Mouse (Mus musculus): ENCODE data around the gene Ankar.

The Ankar gene

GRCm38 (mm10) chr1:72711684-72712083 is 11.3 kb upstream of the Ankar start:
- no peak for DNase-seq (ENCODE audit: inconsistent ontology term)

DNA sequence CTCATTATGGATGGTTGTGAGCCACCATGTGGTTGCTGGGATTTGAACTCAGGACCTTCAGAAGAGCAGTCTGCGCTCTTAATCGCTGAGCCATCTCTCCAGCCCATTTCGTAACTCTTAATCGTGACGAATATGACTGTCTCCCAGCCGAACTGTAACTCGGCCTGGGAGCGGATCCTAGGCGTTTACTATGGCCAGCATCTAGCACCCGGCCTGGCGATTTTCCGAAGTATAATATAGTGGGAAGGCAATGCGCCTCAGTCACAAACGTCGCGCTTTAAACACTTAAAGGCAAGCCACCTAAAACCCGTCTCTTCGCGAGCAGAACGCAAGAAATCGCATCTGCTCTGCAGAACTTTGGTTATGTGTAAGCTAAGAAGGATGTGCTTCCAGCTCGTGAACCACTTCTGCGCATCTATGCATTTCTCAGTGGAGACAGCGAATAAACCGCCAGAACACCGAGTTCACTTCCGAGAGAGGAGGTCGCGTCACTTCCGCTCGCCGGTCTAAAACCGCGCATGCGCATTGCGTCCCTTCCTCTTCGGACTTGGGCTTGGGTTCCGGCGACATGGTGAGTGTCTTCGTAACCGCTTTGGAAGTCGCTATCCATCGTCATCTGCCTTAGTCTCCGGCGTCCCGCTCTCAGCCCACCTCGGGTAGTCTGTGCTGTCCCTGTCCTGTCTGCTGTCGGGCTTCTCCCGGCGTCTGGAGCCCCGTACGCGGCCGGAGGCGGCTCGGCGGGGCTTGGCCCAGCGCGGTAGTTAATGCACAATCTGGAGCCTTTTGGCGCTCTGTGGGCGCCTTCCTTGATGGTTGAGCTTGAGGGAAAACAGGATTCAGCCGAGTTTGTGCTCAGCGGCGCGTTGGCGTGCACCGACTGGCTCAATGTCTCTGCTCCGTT is 10.6 kb upstream of the Ankar start, which contains the start of gene Rpl37a:
Gene Rpl37a, plus strand, starts transcription at position 538 of the 901 bp plus-strand sequence.
- peak; percentile 91 for DNase-seq (ENCODE audit: inconsistent ontology term)

DNA sequence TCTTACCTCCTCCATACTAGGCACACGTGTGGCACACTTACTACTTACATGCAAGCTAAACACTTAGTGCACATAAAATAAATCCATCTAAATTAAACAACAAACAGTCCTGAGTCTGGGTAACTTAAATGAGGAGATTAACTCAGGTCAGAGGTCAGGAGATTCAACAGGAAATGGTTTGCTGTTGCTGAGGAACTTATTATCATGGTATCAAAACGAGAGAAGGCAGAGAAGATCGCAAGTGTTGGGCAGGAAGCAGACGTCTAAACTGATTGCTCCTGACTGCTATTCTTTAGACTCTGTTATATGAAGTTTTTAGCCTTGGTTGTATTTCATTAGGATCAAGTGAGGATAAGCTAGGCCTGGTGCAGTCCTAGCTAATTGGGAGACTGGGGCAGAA is 7.1 kb upstream of the Ankar start:
- DNase-seq (ENCODE audit: inconsistent ontology term): no peak

DNA sequence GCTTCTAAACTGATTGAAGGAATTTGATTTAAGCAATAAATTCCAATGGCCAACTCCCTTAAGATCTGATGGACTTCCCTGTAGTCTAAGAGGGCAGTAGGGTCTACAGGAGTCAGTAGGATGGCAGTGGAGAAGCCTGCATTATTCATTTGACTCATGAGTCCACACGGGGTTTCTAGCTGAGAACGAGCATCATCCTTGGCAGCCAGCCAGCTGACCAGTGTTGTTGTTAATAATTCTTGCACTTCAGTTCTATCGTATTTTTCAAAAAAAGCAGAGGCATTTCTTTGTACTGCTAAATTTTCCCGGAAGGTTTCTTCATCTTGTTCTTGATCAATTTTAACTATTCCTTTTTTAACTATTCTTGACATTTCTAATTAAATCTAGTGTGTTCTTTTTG is 1.7 kb downstream of the Ankar start:
- DNase-seq (ENCODE audit: inconsistent ontology term): no peak

DNA sequence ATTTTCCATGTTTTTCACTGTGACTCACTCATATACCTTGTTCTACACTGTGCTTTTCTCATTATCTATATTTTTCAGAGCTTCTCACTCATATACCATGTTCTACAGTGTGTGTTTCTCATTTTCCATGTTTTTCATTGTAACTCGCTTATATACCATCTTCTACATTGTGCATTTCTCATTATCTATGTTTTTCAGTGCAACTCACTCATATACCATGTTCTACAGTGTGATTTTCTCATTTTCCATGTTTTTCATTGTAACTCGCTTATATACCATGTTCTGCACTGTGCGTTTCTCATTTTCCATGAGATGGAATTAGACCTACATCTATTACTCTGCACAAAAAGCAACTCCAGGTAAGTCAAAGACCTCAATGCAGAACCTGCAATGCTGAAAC is 4.1 kb downstream of the Ankar start:
- DNase-seq (ENCODE audit: inconsistent ontology term): peak; percentile 57

- DNase-seq (ENCODE audit: inconsistent ontology term): no peak
Observed at GRCm38 (mm10) chr1:72673070-72673469, 27.3 kb downstream of the Ankar start.

DNA sequence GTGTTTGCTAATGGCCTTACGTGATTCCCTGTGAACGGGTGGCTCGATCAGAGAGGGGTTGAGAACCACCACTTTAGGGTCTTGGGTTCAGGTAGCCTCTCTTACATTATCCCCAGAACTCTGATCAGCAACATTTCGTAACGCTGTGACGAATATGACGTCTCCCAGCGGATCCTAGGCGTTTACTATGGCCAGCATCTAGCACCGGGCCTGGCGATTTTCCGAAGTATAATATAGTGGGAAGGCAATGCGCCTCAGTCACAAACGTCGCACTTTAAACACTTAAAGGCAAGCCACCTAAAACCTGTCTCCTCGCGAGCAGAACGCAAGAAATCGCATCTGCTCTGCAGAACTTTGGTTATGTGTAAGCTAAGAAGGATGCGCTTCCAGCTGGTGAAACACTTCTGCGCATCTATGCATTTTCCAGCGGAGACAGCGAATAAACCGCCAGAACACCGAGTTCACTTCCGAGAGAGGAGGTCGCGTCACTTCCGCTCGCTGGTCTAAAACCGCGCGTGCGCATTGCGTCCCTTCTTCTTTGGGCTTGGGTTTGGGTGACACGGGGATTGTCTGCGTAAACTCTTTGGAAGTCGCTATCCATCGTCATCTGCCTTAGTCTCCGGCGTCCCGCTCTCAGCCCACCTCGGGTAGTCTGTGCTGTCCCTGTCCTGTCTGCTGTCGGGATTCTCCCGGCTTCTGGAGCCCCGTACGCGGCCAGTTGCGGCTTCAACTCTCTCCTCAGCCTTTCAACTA is 59.5 kb downstream of the Ankar start:
- peak; percentile 27 for DNase-seq (ENCODE audit: inconsistent ontology term)

- no peak for DNase-seq (ENCODE audit: inconsistent ontology term)
Observed at GRCm38 (mm10) chr1:72635221-72635620, 65.2 kb downstream of the Ankar start.

- DNase-seq (ENCODE audit: inconsistent ontology term): no peak
Observed at GRCm38 (mm10) chr1:72612172-72612571, 88.2 kb downstream of the Ankar start.

DNA sequence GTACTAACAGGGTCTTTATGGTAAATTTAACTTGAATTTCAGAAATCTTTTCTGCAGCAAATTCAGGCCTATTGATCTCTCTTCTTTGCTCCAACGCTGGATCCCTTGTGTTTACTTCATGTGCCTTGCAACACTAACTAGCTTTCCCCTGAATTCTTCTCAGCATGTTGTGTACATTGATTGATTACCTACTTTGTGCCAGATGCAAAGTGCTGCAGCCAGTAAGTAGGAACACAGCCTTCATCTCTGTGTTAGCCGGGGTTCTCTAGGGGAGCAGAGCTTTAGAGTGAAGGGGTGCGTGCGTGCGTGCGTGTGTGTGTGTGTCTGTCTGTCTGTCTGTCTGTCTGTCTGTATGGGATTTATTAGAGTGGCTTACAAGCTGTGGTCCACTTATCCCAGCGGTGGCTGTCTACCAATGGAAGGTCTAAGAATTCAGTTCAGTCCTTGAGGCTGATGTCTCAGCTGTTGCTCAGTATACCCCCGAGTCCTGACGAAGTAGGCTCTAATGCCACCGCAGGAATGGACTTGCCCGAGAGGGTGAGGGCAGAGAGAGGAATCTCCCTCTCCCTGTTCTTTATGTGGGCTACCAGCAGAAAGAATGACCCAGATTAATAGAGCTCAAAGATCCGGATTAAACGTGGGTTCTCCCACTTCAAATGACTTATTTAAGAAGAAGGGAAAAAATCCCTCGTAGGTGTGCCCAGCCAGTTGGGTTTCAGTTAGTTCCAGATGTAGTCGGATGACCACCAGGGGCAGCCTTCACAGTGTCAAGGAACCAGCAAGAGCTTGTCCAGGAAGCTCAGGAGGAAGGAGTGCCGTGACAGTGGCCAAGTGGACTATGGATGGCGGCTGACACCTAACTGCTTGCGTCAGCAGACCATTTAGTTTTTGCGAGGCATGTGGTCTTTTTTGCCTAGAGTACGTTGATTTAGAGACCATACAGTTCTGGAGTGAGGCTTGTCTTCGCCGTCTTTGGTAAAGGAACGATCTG is 90.2 kb downstream of the Ankar start:
- DNase-seq (ENCODE audit: inconsistent ontology term): no peak

GRCm38 (mm10) chr1:72609129-72609528 is 91.2 kb downstream of the Ankar start:
- DNase-seq (ENCODE audit: inconsistent ontology term): no peak

- DNase-seq (ENCODE audit: inconsistent ontology term): peak; percentile 36
Observed at GRCm38 (mm10) chr1:72606186-72606673, 94.1 kb downstream of the Ankar start.

- no peak for DNase-seq (ENCODE audit: inconsistent ontology term)
Observed at GRCm38 (mm10) chr1:72602803-72603202, 97.6 kb downstream of the Ankar start.

- DNase-seq (ENCODE audit: inconsistent ontology term): no peak
Observed at GRCm38 (mm10) chr1:72602186-72602585, 98.2 kb downstream of the Ankar start.

DNA sequence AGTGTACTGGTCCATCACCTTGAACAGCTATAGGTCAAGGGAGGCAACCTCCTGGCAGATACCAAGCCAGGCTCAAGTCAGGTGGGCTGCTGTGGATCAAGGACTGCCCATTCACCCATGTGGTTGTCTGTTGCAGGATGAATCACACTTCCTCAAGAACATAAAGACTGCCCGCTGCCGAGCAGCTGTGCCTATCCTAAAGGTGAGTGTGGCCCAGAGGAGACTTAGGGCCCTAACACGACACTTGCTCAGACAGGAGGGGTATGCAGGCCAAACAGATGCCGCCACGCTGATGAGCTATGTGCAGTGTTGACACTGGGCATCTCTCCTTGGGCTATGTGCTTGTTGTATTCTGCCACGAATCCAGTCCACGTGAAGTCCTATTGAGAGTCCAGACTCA is 99.1 kb downstream of the Ankar start:
- DNase-seq (ENCODE audit: inconsistent ontology term): no peak

DNA sequence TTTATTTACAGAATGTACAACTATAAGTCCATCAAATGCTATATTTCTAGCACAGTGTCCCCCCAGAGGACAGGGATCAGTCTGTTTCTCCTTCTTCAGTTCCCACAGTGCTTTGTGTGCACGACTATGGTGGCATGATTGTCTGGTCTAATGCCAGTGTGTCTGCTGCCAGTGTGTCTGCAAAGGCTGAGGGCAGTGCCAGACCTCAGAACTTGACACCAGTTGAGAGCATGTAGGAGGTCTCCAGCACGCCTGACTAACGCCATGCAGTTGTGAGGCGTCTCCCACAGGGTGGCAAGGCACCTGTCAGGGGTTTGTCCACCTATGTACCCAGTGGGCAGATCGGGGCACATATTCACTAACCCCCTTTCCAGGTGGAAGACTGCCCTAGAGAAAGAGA is 99.6 kb downstream of the Ankar start:
- no peak for DNase-seq (ENCODE audit: inconsistent ontology term)

DNA sequence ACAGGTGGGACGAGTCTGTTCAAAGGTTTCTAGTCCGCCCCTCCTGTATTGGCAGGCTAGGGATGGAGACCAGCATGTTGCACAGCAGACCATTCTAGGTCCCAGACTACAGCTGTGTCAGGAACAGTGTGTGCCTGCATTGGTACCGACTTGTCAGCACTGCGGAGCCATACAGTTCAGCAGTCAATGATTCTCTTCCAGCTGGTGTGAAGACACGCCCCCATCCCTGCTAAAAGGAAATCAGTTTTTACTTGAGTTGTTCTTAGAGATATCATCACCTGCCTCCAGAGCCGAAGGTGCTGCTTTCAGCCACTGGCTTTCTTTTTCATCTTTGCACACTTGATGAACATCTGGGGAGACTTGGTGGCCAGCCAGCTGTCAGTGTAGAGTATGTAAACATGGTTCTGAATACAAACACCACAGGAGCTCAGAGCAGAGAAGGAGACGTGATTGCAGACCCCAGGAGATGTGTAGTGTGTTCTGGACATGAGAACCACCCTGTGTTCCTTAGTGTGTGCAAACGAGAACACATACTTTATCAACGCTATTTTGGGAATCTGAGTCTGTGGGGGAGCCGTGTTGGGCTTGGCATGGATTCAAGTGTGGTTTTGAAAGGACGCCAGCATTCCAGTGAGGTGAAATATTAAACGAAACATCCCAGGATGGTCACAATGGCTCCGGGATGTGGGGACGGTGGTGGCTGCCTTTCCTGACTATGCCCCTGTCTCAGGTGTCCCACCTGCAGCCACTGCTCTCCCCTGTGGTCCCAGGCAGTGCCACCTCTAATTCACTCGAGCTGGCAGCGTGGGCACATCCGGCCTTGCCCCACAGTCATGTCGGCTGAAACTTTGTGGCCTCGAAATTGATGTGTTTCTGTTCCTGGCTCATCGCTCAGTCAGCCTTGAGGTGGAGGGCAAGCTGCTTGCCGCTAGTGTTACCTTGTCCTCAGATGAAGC is 101.0 kb downstream of the Ankar start:
- DNase-seq (ENCODE audit: inconsistent ontology term): peak; percentile 56

- no peak for DNase-seq (ENCODE audit: inconsistent ontology term)
Observed at GRCm38 (mm10) chr1:72596231-72596630, 104.1 kb downstream of the Ankar start.

- DNase-seq (ENCODE audit: inconsistent ontology term): no peak
Observed at GRCm38 (mm10) chr1:72595686-72596085, 104.7 kb downstream of the Ankar start.

DNA sequence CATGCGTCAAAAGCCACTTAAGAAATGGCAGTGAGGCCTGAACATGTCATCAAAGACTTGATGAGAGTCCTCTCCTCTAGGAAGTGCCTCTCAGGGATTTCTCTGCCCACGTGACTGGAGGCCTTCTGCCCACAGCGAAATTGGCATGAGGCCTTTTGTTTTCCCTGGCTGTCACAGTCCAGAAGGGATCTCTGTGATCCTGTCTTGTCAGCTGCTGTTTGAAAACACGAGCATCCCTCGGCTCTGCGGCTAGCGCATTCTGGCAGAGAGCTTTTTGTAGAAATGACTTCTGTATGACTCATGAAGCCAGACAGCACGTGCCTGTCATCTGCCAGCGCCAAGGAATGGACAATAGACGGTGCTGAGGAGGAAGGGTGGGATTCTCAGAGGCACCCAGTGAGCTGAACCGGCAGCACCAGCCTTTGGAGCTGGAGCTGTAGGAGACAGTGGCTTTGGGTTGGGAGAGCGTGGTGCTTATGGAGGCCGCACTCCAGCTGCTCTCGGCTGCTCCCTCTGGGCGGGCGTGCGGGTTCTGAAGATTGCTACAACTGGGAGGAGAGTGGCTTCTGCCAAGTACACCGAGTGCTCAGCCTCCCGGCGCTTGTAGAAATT is 106.9 kb downstream of the Ankar start:
- peak; percentile 78 for DNase-seq (ENCODE audit: inconsistent ontology term)
